Mouse (Mus musculus) C2C12 (cell line): ENCODE measurements around the gene Vwc2l. TPM values are rescaled to one million over a fixed set of nuclear protein-coding genes. Genes with fewer than 3 reads are reported as not detected.

Source experiments
- H3K27me3 ChIP-seq: one replicate; pipeline ENCODE4 v1.6.1; 2011; ENCODE audit not compliant: control insufficient read depth, insufficient read depth, insufficient read length
- H3K36me3 ChIP-seq: one replicate; pipeline ENCODE4 v1.6.1; 2011; ENCODE audit not compliant: control insufficient read depth, insufficient read depth
- H3K4me3 ChIP-seq: one replicate; pipeline ENCODE4 v1.5.1; 2011; ENCODE audit warnings: mild to moderate bottlenecking, control low read depth; ENCODE audit not compliant: poor library complexity, insufficient read depth, severe bottlenecking
- H3K79me2 ChIP-seq: one replicate; pipeline ENCODE4 v1.6.1; 2011; ENCODE audit not compliant: control insufficient read depth, insufficient read depth
- H3K79me3 ChIP-seq: one replicate; pipeline ENCODE4 v1.6.1; 2011; ENCODE audit warnings: low read depth, control low read depth
- H3ac ChIP-seq: one replicate; pipeline ENCODE3; 2011; ENCODE audit warnings: low read depth; ENCODE audit not compliant: control insufficient read depth, insufficient read length
- CEBPB ChIP-seq: IDR thresholded peaks from one replicate; pipeline ENCODE4 v1.6.1; 2011; ENCODE audit warnings: low read depth, mild to moderate bottlenecking, control low read depth, moderate library complexity
- CTCF ChIP-seq: IDR thresholded peaks from one replicate; pipeline ENCODE4 v1.5.1; 2011; ENCODE audit not compliant: control insufficient read depth, insufficient read depth, insufficient read length
- FOSL1 ChIP-seq: IDR thresholded peaks from one replicate; pipeline ENCODE4 v1.8.0; 2011; ENCODE audit warnings: mild to moderate bottlenecking, low read length; ENCODE audit not compliant: poor library complexity, insufficient read depth, severe bottlenecking
- MAX ChIP-seq: IDR thresholded peaks from one replicate; pipeline ENCODE4 v1.6.1; 2011; ENCODE audit warnings: mild to moderate bottlenecking, control low read depth
- MYOD1 ChIP-seq: IDR thresholded peaks from one replicate; pipeline ENCODE4 v1.6.1; 2011; ENCODE audit warnings: low read depth; ENCODE audit not compliant: control insufficient read depth, insufficient read length
- MYOG ChIP-seq: IDR thresholded peaks from one replicate; pipeline ENCODE4 v1.6.1; 2011; ENCODE audit not compliant: control insufficient read depth, insufficient read length; ENCODE audit errors: extremely low read depth
- USF1 ChIP-seq: IDR thresholded peaks from one replicate; pipeline ENCODE4 v1.6.1; 2011; ENCODE audit warnings: low read depth, mild to moderate bottlenecking, control low read depth, moderate library complexity
- polyA plus RNA-seq: library from polyadenylated mRNA; unstranded; fragments of >200 nt; fragmentation: generic; extraction: Trizol; gene quantifications from one replicate; pipeline ENCODE4 v1.2.1, GENCODE M21; 2012; ENCODE audit warnings: missing spikeins

Vwc2l gene
- polyA plus RNA-seq, 1 experiment = not detected

DNA sequence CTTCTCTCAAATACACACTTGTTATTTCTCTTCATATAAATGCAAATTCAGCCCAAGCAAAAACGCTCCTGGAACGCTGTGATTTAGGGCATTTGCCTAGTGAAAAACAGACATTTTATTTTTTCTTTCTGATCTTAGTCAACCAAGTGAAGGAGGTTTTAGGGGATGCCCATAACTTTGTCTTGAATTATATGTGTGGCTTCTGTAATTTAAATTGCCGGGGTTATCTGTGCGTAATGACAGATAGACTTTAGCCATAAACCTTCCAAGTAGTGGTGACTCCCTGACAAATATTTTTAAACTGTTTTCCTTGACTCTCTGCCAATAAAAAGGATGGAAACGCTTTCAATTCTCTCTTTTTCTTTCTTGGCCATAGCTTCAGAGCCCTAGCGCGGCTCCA, 116.7 kb downstream of the Vwc2l start:
- Histone ChIP-seq H3K4me3 (no peak overlapping the region), H3ac (no peak overlapping the region), H3K27me3 (no peaks in the 10 kb centered on the region), H3K79me2 (no peaks in the 10 kb centered on the region), H3K36me3 (no peaks in the 10 kb centered on the region), H3K79me3 (no peaks in the 10 kb centered on the region)
- no peak for TF ChIP-seq FOSL1
- TF ChIP-seq CEBPB = no peak
- TF ChIP-seq CTCF = no peak

DNA sequence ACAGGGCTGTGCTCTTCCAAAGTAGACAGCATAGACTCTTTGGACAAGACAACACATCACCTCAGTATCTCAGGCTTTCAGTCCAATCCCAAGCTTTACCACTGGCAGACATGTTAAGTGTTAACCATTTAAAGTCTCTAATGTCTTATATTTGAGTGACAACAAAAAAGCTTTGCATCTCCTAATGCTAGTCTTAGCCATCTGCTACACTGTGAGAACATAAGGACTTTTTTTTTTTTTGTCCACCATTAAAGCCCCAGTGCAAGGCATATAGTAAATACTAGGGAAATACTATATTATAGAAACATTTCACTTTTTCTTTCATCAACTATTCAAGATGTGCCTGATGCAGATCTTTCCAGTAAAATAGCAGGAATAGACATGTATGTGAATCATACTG, 119.8 kb downstream of the Vwc2l start:
- no peaks in the 10 kb centered on the region for H3K79me3 ChIP-seq
- H3ac ChIP-seq = no peak overlapping the region
- H3K79me2 ChIP-seq = no peaks in the 10 kb centered on the region
- no peak overlapping the region for H3K4me3 ChIP-seq
- H3K36me3 ChIP-seq = no peaks in the 10 kb centered on the region
- TF ChIP-seq CTCF = no peak
- H3K27me3 ChIP-seq = no peaks in the 10 kb centered on the region

DNA sequence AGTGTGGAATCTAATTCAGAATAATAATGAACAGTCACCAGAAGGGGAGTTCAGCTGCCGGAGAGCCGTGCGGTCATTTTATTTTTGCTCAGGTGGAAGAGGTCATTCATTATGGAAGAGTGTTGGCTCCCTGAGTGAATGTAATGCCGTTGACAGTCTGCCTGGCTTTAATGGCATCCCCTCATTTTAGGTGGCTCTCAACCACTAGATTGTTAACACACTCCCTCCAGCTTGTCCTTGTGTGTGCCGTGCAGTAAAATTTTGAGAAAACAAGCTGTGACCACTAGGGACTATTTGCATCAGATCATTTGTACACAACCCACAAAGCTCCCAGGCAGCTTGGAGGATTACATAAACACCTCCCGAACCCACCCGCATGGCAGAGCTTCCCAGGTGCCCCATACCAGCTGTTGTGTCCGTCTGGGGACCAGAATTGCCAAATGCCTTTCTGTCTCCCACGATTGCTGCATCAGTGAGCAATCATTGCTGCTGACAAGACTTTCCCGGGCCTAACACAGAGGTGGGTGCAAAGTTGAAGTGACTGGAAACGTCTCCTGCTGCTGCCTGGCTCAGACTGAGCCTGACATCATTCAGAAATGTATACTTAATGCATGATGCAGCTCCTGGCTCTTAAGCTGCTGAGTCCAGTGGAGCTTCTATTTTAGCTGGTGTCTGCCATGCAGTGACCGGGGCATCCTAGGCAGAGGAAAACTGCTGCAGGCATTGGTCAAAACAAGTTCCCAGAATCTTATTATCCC, 126.3 kb downstream of the Vwc2l start:
- H3K27me3 ChIP-seq = no peaks in the 10 kb centered on the region
- H3ac ChIP-seq = no peak overlapping the region
- H3K4me3 ChIP-seq = no peak overlapping the region
- H3K36me3 ChIP-seq = no peaks in the 10 kb centered on the region
- TF ChIP-seq CTCF (no peak), MAX (no peak), USF1 (no peak), FOSL1 (no peak), MYOG (no peak), CEBPB (no peak), MYOD1 (no peak)
- H3K79me3 ChIP-seq = no peaks in the 10 kb centered on the region
- no peaks in the 10 kb centered on the region for H3K79me2 ChIP-seq

DNA sequence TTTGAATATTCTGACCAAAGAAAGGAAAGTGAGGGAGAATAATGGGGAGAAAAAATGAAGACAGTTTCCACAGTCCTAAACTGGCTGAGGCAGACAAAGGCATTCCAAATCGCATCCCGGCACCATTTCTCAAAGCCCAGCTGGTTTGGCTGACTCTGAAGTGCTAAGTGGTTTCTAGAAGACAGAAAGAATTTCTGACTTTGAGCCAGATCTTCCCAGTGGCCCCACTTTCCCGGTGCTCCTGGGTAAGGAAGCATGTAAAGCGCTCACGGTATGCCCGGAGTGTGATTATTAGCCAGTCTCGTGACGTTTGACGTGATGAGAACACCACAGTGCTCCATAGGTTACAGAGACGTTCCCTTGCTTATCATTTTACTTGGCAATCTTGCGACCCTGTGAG, 127.9 kb downstream of the Vwc2l start:
- Histone ChIP-seq H3K79me2 (no peaks in the 10 kb centered on the region), H3K4me3 (no peak overlapping the region), H3ac (no peak overlapping the region), H3K79me3 (no peaks in the 10 kb centered on the region), H3K27me3 (no peaks in the 10 kb centered on the region), H3K36me3 (no peaks in the 10 kb centered on the region)
- TF ChIP-seq CTCF (no peak), MYOG (no peak), FOSL1 (no peak), MYOD1 (no peak), MAX (no peak), USF1 (no peak), CEBPB (no peak)

DNA sequence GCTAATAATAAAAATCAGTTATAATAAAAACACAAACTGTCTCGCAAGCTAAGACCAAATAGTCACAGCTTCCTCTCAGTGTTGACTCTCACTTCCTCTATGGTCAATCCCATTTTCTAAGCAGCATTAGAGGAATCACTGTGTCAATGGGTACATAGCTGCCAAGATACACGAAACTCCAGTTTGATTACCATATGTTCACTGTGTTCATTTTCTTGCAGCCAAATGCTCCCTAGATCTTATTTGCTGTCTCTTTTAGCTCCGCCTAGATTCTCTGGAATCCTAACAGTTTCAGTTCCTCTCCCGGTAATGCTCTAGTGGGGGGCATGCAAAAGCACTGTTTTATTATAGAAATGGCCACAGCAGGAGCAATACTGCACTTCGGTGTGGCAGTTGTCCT, 130.4 kb downstream of the Vwc2l start:
- H3ac ChIP-seq = no peak overlapping the region
- TF ChIP-seq MYOD1 (no peak), FOSL1 (no peak), MYOG (no peak), USF1 (no peak), MAX (no peak), CTCF (no peak), CEBPB (no peak)
- H3K36me3 ChIP-seq = no peaks in the 10 kb centered on the region
- no peaks in the 10 kb centered on the region for H3K27me3 ChIP-seq
- no peaks in the 10 kb centered on the region for H3K79me3 ChIP-seq
- H3K4me3 ChIP-seq = no peak overlapping the region
- H3K79me2 ChIP-seq = no peaks in the 10 kb centered on the region

DNA sequence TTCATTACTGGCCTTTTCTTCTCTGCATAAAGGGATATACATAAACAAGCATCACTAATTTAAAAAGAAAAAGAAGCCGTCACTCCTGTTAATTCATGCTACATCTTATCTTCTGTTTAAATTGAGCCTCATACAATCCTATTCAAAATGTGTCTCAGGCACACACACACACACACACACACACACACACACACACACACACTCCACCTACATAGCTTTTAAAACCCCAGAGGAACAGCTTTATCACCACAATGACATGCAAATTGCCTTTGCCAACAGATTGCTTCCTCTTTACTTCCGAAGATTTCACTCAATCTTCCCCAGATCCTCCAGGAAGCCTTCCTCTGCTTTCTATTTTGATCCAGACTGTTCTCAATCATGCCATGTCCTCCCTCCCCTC, 136.2 kb downstream of the Vwc2l start:
- H3ac ChIP-seq = no peak overlapping the region
- no peaks in the 10 kb centered on the region for H3K79me3 ChIP-seq
- H3K36me3 ChIP-seq = no peaks in the 10 kb centered on the region
- H3K79me2 ChIP-seq = no peaks in the 10 kb centered on the region
- TF ChIP-seq MYOD1 (no peak), MYOG (no peak), MAX (no peak), CTCF (no peak), USF1 (no peak), CEBPB (no peak), FOSL1 (no peak)
- H3K4me3 ChIP-seq = no peak overlapping the region
- H3K27me3 ChIP-seq = no peaks in the 10 kb centered on the region
